Mouse (Mus musculus) erythroblast, embryonic 14.5 days (primary cell): ENCODE results near the gene Pa2g4.

Experiments
- GATA1 ChIP-seq: IDR thresholded peaks from 2 replicates; pipeline ENCODE4 v1.6.1; 2012; ENCODE audit warnings: low read length, inconsistent platforms, mixed read lengths
- TAL1 ChIP-seq: IDR thresholded peaks from 3 replicates; pipeline ENCODE4 v1.6.1; 2012; ENCODE audit warnings: low read length, inconsistent platforms, mixed read lengths

GRCm38 (mm10) chr10:128565206-128565787, 490 bp downstream of the Pa2g4 start:
- TF ChIP-seq TAL1: no peak
- no peak for TF ChIP-seq GATA1
